Mouse (Mus musculus) embryonic facial prominence, embryonic 10.5 days (tissue): Measurements from ENCODE around the gene Nudt14. TPM values are rescaled to one million over a fixed set of nuclear protein-coding genes. Genes with fewer than 3 reads are reported as not detected.
A peak's percentile ranks its signal among the peaks of the same experiment; 100 is the strongest.

Experiments used
- DNase-seq: peaks from one replicate; pipeline ENCODE4 v3.0.0-alpha.2; 2017; ENCODE audit warnings: low spot score
- H3K27ac ChIP-seq: fragments of 300-500 bp; sonication (generic); replicated peaks from 2 replicates; pipeline ENCODE4 v1.5.1; 2016; ENCODE audit warnings: mild to moderate bottlenecking
- H3K27me3 ChIP-seq: fragments of 300-500 bp; sonication (generic); replicated peaks from 2 replicates; pipeline ENCODE4 v1.6.1; 2016; ENCODE audit warnings: low read depth, mild to moderate bottlenecking; ENCODE audit not compliant: poor library complexity, severe bottlenecking
- H3K36me3 ChIP-seq: fragments of 300-500 bp; sonication (generic); replicated peaks from 2 replicates; pipeline ENCODE4 v1.6.1; 2016; ENCODE audit warnings: mild to moderate bottlenecking, moderate library complexity
- H3K4me1 ChIP-seq: fragments of 300-500 bp; sonication (generic); 2 replicates; pipeline ENCODE4 v1.6.1; 2016
- H3K4me3 ChIP-seq: fragments of 300-500 bp; sonication (generic); 2 replicates; pipeline ENCODE4 v1.5.1; 2016; ENCODE audit warnings: mild to moderate bottlenecking, moderate library complexity
- H3K9me3 ChIP-seq: fragments of 300-500 bp; sonication (generic); 2 replicates; pipeline ENCODE4 v1.6.1; 2016; ENCODE audit warnings: mild to moderate bottlenecking
- WGBS: fragments of 180-500 bp; shearing (Covaris S2); methylation state at CpG from one replicate; pipeline ENCODE4 v1.1.7; 2016; 5-methylcytosine and 5-hydroxymethylcytosine counted together
- polyA plus RNA-seq: library from polyadenylated mRNA; unstranded; fragments of >200 nt; fragmentation: Nextera tagmentation; extraction: Ambion mirVana; gene quantifications from 2 replicates; pipeline ENCODE4 v1.2.1, GENCODE M21; 2016

Nudt14 gene
- 78.1 and 83.8 TPM in 2 replicates for polyA plus RNA-seq

- H3K4me1 ChIP-seq = peaks cover 54% of the 10 kb centered on the region
- peak; percentile 88 for DNase-seq
- H3K27me3 ChIP-seq = peaks cover 17% of the 10 kb centered on the region; the same call in 1 of the 2 replicates
- peak within 1 kb of the TSS; percentile 97 for H3K27ac ChIP-seq
- H3K4me3 ChIP-seq = peak within 1 kb of the TSS; percentile 87
- H3K9me3 ChIP-seq = no peaks in the 10 kb centered on the region
- no peaks in the 10 kb centered on the region for H3K36me3 ChIP-seq
- 2% methylated on average over 57 of the region's 58 CpGs for WGBS
These were observed at the start of gene Nudt14 for GRCm38 (mm10) chr12:112941776-112942713. Nudt14 (minus strand) TSS chr12:112942124.

- Histone ChIP-seq H3K9me3 (no peaks in the 10 kb centered on the region), H3K36me3 (peaks cover 89% of the 10 kb centered on the region), H3K4me3 (no peak overlapping the region), H3K4me1 (no peaks in the 10 kb centered on the region), H3K27ac (no peak overlapping the region), H3K27me3 (no peaks in the 10 kb centered on the region)
- 92% methylated on average over 2 of the region's 2 CpGs for WGBS
- no peak for DNase-seq
These were observed 49.5 kb upstream of the Nudt14 start for GRCm38 (mm10) chr12:112991444-112991843.

GRCm38 (mm10) chr12:112990706-112991405, 48.9 kb upstream of the Nudt14 start:
- Histone ChIP-seq H3K27ac (no peak overlapping the region), H3K27me3 (no peaks in the 10 kb centered on the region), H3K4me1 (no peaks in the 10 kb centered on the region), H3K4me3 (no peak overlapping the region), H3K36me3 (peaks cover 89% of the 10 kb centered on the region), H3K9me3 (no peaks in the 10 kb centered on the region)
- DNase-seq = no peak
- WGBS = 91% methylated on average over 5 of the region's 5 CpGs

- H3K36me3 ChIP-seq = peaks cover 88% of the 10 kb centered on the region
- no peaks in the 10 kb centered on the region for H3K9me3 ChIP-seq
- 75% methylated on average over 6 of the region's 6 CpGs for WGBS
- H3K4me3 ChIP-seq = no peak overlapping the region
- DNase-seq = peak; percentile 35
- no peaks in the 10 kb centered on the region for H3K4me1 ChIP-seq
- no peaks in the 10 kb centered on the region for H3K27me3 ChIP-seq
- no peak overlapping the region for H3K27ac ChIP-seq
These were observed 46.0 kb upstream of the Nudt14 start for GRCm38 (mm10) chr12:112987877-112988276.

- Histone ChIP-seq H3K27ac (no peak overlapping the region), H3K9me3 (no peaks in the 10 kb centered on the region), H3K4me3 (no peak overlapping the region), H3K27me3 (no peaks in the 10 kb centered on the region), H3K36me3 (peaks cover 88% of the 10 kb centered on the region), H3K4me1 (no peaks in the 10 kb centered on the region)
- WGBS = 91% methylated on average over 6 of the region's 6 CpGs
- DNase-seq = no peak
These were observed 43.4 kb upstream of the Nudt14 start for GRCm38 (mm10) chr12:112985346-112985745.

- Histone ChIP-seq H3K36me3 (peaks cover 94% of the 10 kb centered on the region), H3K4me3 (no peak overlapping the region), H3K9me3 (no peaks in the 10 kb centered on the region), H3K27me3 (no peaks in the 10 kb centered on the region), H3K27ac (no peak overlapping the region), H3K4me1 (peaks cover 12% of the 10 kb centered on the region)
- WGBS = 95% methylated on average over 2 of the region's 2 CpGs
- no peak for DNase-seq
These were observed 40.1 kb upstream of the Nudt14 start for GRCm38 (mm10) chr12:112982031-112982430.

- Histone ChIP-seq H3K36me3 (peaks cover 82% of the 10 kb centered on the region), H3K4me1 (peaks cover 27% of the 10 kb centered on the region), H3K4me3 (peak overlapping the region; percentile 86), H3K9me3 (no peaks in the 10 kb centered on the region), H3K27ac (peak overlapping the region; percentile 96), H3K27me3 (no peaks in the 10 kb centered on the region)
- WGBS = 43% methylated on average over 12 of the region's 12 CpGs
- DNase-seq = peak; percentile 21
These were observed 35.2 kb upstream of the Nudt14 start for GRCm38 (mm10) chr12:112977156-112977555.

GRCm38 (mm10) chr12:112976371-112977073, 34.6 kb upstream of the Nudt14 start, which contains the start of gene Btbd6:
Btbd6 (plus strand) TSS chr12:112976482.
- Histone ChIP-seq H3K9me3 (no peaks in the 10 kb centered on the region), H3K36me3 (peaks cover 82% of the 10 kb centered on the region), H3K27ac (peak within 1 kb of the TSS; percentile 96), H3K4me1 (peaks cover 27% of the 10 kb centered on the region), H3K4me3 (peak within 1 kb of the TSS; percentile 86), H3K27me3 (no peaks in the 10 kb centered on the region)
- under 1% methylated on average over 80 of the region's 80 CpGs for WGBS
- peak; percentile 92 for DNase-seq

- no peak for DNase-seq
- 87% methylated on average over 9 of the region's 9 CpGs for WGBS
- Histone ChIP-seq H3K4me3 (no peak overlapping the region), H3K4me1 (peaks cover 27% of the 10 kb centered on the region), H3K27ac (no peak overlapping the region), H3K27me3 (no peaks in the 10 kb centered on the region), H3K36me3 (peaks cover 82% of the 10 kb centered on the region), H3K9me3 (no peaks in the 10 kb centered on the region)
These were observed 32.8 kb upstream of the Nudt14 start for GRCm38 (mm10) chr12:112974736-112975135.

- WGBS = 92% methylated on average over 6 of the region's 6 CpGs
- peaks cover 100% of the 10 kb centered on the region for H3K36me3 ChIP-seq
- no peak overlapping the region for H3K27ac ChIP-seq
- H3K4me1 ChIP-seq = no peaks in the 10 kb centered on the region
- no peaks in the 10 kb centered on the region for H3K27me3 ChIP-seq
- no peaks in the 10 kb centered on the region for H3K9me3 ChIP-seq
- DNase-seq = no peak
- no peak overlapping the region for H3K4me3 ChIP-seq
These were observed 27.7 kb upstream of the Nudt14 start for GRCm38 (mm10) chr12:112969616-112970015.

- no peaks in the 10 kb centered on the region for H3K4me1 ChIP-seq
- H3K36me3 ChIP-seq = peaks cover 100% of the 10 kb centered on the region
- no peak overlapping the region for H3K4me3 ChIP-seq
These were observed 27.0 kb upstream of the Nudt14 start for GRCm38 (mm10) chr12:112968943-112969342.

GRCm38 (mm10) chr12:112965783-112966182, 23.9 kb upstream of the Nudt14 start:
- no peaks in the 10 kb centered on the region for H3K4me1 ChIP-seq
- H3K27ac ChIP-seq = no peak overlapping the region
- no peaks in the 10 kb centered on the region for H3K9me3 ChIP-seq
- 93% methylated on average over 13 of the region's 13 CpGs for WGBS
- H3K36me3 ChIP-seq = peaks cover 100% of the 10 kb centered on the region
- DNase-seq = no peak
- H3K27me3 ChIP-seq = no peaks in the 10 kb centered on the region
- no peak overlapping the region for H3K4me3 ChIP-seq

More at GRCm38 (mm10) chr12:112968943-112969342, 27.0 kb upstream of the Nudt14 start:
- DNase-seq = no peak
- no peaks in the 10 kb centered on the region for H3K27me3 ChIP-seq
- no peak overlapping the region for H3K27ac ChIP-seq
- H3K9me3 ChIP-seq = no peaks in the 10 kb centered on the region
- WGBS = 67% methylated on average over 8 of the region's 8 CpGs
